Mouse (Mus musculus): ENCODE measurements around the gene Zfp341.
A peak's percentile ranks its signal among the peaks of the same experiment; 100 is the strongest.

The Zfp341 gene

GRCm38 (mm10) chr2:154613118-154614115, at the start of gene Zfp341, which contains the start of gene 4930519P11Rik:
TSS of gene Zfp341 (plus strand) at chr2:154613297.
TSS of gene 4930519P11Rik (minus strand) at chr2:154613437.
- DNase-seq, result peak; percentile 85 to 90

- DNase-seq, result no peak
Observed at GRCm38 (mm10) chr2:154563612-154564170, 49.4 kb upstream of the Zfp341 start.

DNA sequence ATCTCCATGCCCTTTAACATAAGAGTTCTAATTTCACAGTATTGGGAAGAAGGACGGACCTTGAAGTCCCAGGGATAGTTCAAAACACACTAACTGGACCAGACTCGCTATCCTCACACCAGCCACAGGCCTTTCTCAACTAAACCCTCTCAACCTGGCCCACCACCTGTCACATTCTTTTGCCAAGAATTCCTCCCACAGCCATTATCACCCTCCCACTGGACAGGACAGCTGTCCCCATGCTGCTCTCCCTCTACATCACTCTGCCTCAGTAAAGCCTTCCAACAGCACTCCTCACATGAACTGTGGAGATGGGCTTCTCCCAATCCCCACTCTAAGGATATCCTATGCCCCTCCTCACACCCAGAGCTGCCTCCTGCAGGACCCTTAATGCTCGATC, 47.5 kb upstream of the Zfp341 start:
- DNase-seq, result peak; percentile 85 to 86

DNA sequence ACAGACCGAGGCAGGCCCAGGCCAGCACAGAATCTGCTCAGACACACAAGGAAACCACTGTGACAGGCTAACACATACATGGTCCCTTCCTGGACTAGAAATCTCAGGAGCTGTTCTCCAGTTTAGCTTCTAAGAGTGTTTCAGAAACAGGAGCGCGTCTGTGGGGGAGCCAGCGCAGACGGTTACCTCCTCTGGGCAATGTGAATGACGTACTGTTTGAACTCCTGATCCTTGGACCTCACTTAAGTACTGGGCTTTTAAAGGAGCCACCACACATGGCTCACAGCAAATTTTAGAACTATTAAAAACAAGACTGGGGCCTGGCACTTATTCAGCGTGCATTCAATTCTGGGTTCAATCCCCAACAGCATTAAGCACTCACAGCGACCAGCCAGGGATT, 46.5 kb upstream of the Zfp341 start:
- no peak for DNase-seq

GRCm38 (mm10) chr2:154567766-154568165, 45.3 kb upstream of the Zfp341 start:
- DNase-seq, result no peak

DNA sequence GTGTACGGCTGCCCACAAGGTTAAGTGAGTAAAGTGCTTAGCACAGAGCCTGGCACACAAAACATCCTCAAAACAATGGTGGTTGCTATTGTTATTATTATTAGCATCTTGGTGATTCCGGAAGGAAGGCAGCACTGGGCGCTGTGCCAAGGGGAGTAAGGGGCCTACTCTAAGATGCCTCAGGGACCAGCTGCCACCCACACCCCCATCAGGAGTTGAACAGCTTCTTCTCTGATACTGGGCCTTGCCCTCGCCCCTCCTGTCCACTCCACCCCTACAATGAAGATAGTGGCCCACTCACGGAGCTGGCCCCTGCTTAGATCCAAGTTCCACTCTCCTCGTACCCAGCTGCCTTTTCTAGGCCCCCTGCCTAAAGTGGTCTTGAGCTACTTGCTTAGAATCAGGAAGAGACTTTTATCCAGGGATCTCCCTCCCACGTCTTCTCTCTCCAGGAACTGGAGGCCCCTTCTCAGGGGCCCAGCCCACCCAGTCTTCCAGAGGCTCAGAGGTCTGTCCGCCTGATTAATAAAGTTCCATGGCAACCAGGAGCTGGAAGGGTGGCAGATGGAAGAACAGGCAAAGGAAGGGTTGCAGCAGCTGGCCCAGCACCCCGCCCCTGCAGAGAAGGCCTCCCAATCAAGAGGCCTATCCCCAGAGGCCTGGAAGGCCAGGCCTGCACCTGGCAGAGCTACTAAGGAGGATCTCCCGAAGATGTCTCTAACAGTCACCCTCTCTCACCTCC, 44.6 kb upstream of the Zfp341 start:
- no peak for DNase-seq

DNA sequence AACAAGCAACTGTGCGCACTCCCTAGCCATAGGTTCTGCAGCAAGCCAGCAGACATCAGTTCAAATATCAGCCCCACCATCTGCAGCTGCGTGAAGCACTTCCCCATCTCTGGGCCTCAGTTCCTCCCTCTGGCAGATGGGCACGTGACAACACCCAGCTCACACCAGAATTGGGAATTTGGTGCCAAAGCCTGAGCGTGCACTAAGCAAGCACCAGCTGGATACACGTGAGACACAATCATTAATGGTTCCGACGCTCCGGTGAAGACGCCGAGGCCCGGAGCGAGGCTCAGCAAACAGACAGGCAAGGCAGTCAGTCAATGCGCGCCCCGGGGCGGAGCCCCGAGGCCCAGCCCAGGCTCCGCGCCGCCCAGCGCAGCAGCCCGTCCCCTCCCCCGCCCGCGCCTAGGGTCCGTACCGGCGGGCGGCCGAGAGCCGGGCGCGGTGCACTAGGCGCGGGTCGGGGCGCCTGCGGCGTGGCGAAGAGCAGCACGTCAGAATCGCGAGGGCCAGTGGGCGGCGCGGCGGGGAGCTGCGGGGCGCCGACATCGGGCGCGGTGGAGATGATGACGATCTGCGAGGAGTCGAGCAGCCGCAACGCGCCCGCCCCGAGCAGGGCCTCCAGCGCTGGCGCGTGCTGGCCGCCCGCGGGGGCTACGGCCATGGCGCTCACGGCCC, 43.9 kb upstream of the Zfp341 start:
- no peak for DNase-seq

- peak; percentile 88 to 94 for DNase-seq
Observed at GRCm38 (mm10) chr2:154569836-154570286, 43.2 kb upstream of the Zfp341 start, which contains the start of gene E2f1. TSS of gene E2f1 (minus strand) at chr2:154569892.

DNA sequence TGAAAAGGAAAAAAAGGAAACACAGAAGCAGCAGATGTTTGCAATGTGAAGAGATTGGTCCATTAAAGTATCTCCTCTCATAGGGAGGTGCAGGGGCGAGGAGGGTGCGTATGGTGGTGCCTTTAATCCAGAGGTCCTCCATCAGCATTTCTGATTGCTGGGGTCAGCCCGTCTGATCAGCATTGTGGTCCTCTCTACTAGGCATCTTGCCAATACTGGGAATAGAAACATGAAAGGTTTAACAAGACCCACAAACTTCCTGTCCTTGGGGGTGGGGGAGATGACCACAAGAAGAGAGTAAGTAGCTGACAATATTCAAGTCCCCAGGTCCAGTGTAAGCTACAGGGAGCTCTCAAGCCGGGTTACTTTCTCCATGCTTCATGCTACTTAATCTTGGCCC, 42.4 kb upstream of the Zfp341 start:
- no peak for DNase-seq

GRCm38 (mm10) chr2:154571266-154571665, 41.8 kb upstream of the Zfp341 start:
- no peak for DNase-seq

- DNase-seq, result no peak
Observed at GRCm38 (mm10) chr2:154571976-154572375, 41.1 kb upstream of the Zfp341 start.

GRCm38 (mm10) chr2:154572996-154573395, 40.1 kb upstream of the Zfp341 start:
- no peak for DNase-seq

GRCm38 (mm10) chr2:154574271-154574670, 38.8 kb upstream of the Zfp341 start:
- no peak for DNase-seq

GRCm38 (mm10) chr2:154576876-154577743, 36.0 kb upstream of the Zfp341 start:
- no peak for DNase-seq

DNA sequence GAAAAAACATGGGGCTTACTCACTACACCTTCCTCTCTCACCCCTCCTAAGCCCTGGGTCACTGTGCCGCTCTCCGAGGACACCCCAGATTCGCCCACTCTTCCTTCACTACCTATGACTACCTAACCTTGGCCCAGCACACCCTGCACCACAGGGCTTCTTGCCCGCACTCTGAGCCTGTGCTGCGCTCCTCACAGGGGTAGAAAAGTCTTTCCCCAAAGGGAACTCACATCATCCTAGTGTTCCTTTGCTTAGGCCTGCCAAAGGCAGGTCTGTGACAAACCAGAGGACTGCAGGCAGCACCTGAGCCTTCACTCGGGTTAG, 35.4 kb upstream of the Zfp341 start:
- no peak for DNase-seq

DNA sequence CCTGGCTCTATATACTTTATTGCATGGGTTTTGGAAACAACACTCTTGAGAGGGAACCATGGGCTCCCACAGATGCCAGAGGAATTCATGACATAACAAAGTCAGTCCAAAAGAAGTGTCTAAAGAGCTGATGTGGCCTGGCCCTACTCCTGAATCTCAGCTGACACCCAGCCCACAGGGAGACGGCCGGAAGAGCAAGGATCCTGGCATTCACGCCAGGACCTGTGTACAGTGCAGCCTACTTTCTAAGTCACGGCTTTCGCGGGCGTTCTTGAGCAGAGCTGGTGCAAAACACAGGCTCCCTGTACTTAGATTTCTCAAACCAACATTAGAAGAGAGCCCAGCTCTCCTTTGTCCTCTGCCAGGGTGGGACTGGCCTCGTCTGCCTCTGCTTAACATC, 32.5 kb upstream of the Zfp341 start:
- DNase-seq, result no peak

DNA sequence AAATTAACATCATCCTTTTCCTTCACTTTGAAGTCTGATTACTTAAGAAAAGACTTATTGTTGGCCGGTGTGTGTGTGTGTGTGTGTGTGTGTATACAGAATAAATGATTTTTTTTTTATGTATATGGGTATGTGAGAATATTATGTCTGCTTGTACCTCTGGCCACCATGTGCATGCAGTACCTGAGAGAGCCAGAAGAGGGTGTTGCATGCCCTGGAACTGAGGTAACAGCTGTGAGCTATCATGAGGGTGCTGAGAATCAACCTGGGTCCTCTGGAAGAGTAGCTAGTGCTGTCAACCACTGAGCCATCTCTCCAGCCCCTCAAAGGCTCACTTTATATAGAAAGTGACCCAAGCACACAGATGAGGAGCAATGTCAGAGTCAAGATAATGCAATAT, 31.7 kb upstream of the Zfp341 start:
- no peak for DNase-seq

DNA sequence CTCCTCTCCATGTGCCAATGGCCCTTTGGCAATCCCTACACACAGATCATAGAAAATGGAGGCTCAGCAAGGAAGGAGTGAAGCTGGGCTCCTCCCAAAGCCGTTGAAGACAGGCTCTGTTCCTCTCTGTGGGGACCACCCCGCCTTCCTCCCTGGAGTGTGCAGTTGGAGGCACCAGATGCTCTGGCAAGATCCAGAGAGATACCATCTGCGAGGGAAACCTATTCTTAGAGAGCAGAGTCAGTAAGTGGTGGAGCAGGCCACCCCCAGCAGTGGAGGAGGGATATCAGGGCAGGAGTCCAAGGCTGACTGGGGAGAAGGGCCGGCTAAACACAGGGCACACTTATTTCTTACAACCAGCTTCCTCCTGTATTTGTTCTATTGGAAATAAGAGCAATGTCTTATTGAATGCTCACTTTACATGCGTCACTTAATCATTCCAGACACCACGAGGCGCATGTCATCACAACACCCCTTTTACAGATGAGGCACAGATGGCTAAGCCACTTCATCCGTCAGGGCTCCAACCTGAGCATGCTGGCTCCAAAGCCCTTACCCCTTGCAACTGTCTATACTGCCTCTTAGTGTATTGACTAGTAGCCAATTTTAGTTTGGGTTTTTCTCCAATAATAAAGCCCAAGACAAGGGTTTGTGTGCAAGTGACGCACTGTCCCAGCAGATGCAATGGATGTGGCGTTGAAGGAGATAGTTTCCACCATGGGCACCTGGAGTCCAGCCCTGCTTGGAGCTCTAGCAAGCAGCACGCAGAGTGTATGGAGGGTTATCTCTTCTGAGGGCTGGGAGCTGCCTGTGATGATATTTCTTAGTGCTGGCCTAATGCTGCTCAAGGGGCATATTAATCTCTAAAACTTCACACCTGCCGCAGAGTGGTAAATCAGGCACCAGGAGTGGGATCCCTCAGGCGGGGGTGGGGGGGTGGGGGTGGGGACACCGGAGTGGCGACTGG, 28.9 kb upstream of the Zfp341 start:
- DNase-seq, result peak; percentile 76 to 82

- DNase-seq, result peak; percentile 29 to 35
Observed at GRCm38 (mm10) chr2:154584931-154585601, 28.0 kb upstream of the Zfp341 start.

GRCm38 (mm10) chr2:154586405-154586804, 26.7 kb upstream of the Zfp341 start:
- no peak for DNase-seq
